Mouse (Mus musculus) megakaryocyte, adult 5-6 weeks (primary cell): Measurements from ENCODE around the gene March1. TPM values are rescaled to one million over a fixed set of nuclear protein-coding genes. Genes with fewer than 3 reads are reported as not detected.

Experiments
- ATAC-seq: 2 replicates; pipeline ENCODE4 v1.8.0; 2016; ENCODE audit warnings: mild to moderate bottlenecking, inconsistent platforms; ENCODE audit not compliant: poor library complexity, severe bottlenecking
- total RNA-seq, 2 experiments: library from RNA; stranded (forward) in 1 of 2; stranded (reverse) in 1 of 2; fragments of 153-499, 151-499 nt in 1 of 2; fragments of 221-1000, 200-1000 nt in 1 of 2; gene quantifications; 2 replicates each; pipeline versions ENCODE4 v1.2.3 to v1.2.4; 2015 to 2017

The March1 gene
- total RNA-seq, 2 experiments from 2014 or later: 91.5 to 95.9 TPM

GRCm38 (mm10) chr8:66269546-66269945, 651.8 kb downstream of the March1 start:
- no peak for ATAC-seq

GRCm38 (mm10) chr8:66270116-66270515, 652.4 kb downstream of the March1 start:
- ATAC-seq: no peak

- ATAC-seq: no peak
These were observed 700.1 kb downstream of the March1 start for GRCm38 (mm10) chr8:66317824-66318223.

- peak; percentile 100 for ATAC-seq
These were observed 705.5 kb downstream of the March1 start for GRCm38 (mm10) chr8:66323045-66323807.

- ATAC-seq: no peak
These were observed 708.7 kb downstream of the March1 start for GRCm38 (mm10) chr8:66326396-66326795.

- ATAC-seq: peak; percentile 83
These were observed 714.5 kb downstream of the March1 start for GRCm38 (mm10) chr8:66332206-66332605.

GRCm38 (mm10) chr8:66334265-66334664, 716.6 kb downstream of the March1 start:
- peak; percentile 82 for ATAC-seq

- ATAC-seq: no peak
These were observed 721.9 kb downstream of the March1 start for GRCm38 (mm10) chr8:66339551-66339950.

GRCm38 (mm10) chr8:66342928-66343327, 725.2 kb downstream of the March1 start:
- peak; percentile 97 for ATAC-seq

GRCm38 (mm10) chr8:66362882-66363801, 745.4 kb downstream of the March1 start:
- no peak for ATAC-seq

- no peak for ATAC-seq
These were observed 766.1 kb downstream of the March1 start for GRCm38 (mm10) chr8:66383694-66384373.

GRCm38 (mm10) chr8:66386008-66386407, 768.3 kb downstream of the March1 start:
- peak; percentile 89 for ATAC-seq

- peak; percentile 51 for ATAC-seq
These were observed 771.0 kb downstream of the March1 start for GRCm38 (mm10) chr8:66388693-66389092.

- ATAC-seq: peak; percentile 76
These were observed 773.9 kb downstream of the March1 start for GRCm38 (mm10) chr8:66391554-66391953.

GRCm38 (mm10) chr8:66392900-66393299, 775.2 kb downstream of the March1 start:
- peak; percentile 62 for ATAC-seq

- ATAC-seq: peak; percentile 61
These were observed 776.4 kb downstream of the March1 start for GRCm38 (mm10) chr8:66394148-66394547.

- ATAC-seq: no peak
These were observed 780.1 kb downstream of the March1 start for GRCm38 (mm10) chr8:66397811-66398210.

GRCm38 (mm10) chr8:66400050-66400449, 782.4 kb downstream of the March1 start:
- ATAC-seq: peak; percentile 74

GRCm38 (mm10) chr8:66404711-66405414, 787.2 kb downstream of the March1 start:
- ATAC-seq: no peak

GRCm38 (mm10) chr8:66405796-66406195, 788.1 kb downstream of the March1 start:
- peak; percentile 95 for ATAC-seq
